Mouse (Mus musculus) heart, adult 2 months (tissue): ENCODE data around the gene Maz. TPM values are rescaled to one million over a fixed set of nuclear protein-coding genes. Genes with fewer than 3 reads are reported as not detected.

Experiments used
- DNase-seq, 2 experiments: peaks; one replicate each; pipeline ENCODE4 v3.0.0; 2021
- H3K27ac ChIP-seq: fragments of 200-600 bp; 2 replicates; pipeline ENCODE4 v1.8.1; 2022
- H3K27me3 ChIP-seq: fragments of 200-500 bp; 2 replicates; pipeline ENCODE4 v1.6.1; 2012; ENCODE audit warnings: mild to moderate bottlenecking, low read length, inconsistent platforms, mixed read lengths; ENCODE audit not compliant: control insufficient read depth, insufficient read depth
- H3K36me3 ChIP-seq: fragments of 200-500 bp; 2 replicates; pipeline ENCODE4 v1.6.1; 2012; ENCODE audit warnings: low read length, inconsistent platforms; ENCODE audit not compliant: control insufficient read depth, insufficient read depth
- H3K4me1 ChIP-seq: fragments of 200-500 bp; 2 replicates; pipeline ENCODE4 v1.6.1; 2011; ENCODE audit warnings: low read length; ENCODE audit not compliant: control insufficient read depth, insufficient read depth
- H3K4me3 ChIP-seq: fragments of 200-600 bp; 2 replicates; pipeline ENCODE4 v1.8.1; 2022
- H3K79me2 ChIP-seq: fragments of 200-500 bp; replicated peaks from 2 replicates; pipeline ENCODE4 v1.6.1; 2012; ENCODE audit warnings: mild to moderate bottlenecking, inconsistent platforms, low read length, moderate library complexity, mixed read lengths; ENCODE audit not compliant: control insufficient read depth, insufficient read depth
- H3K9ac ChIP-seq: fragments of 200-500 bp; 2 replicates; pipeline ENCODE4 v1.6.1; 2012; ENCODE audit warnings: low read depth, mild to moderate bottlenecking, control low read depth, inconsistent platforms, low read length, mixed read lengths
- CTCF ChIP-seq: fragments of 200-600 bp; IDR thresholded peaks from 2 replicates; pipeline ENCODE4 v1.8.1; 2022; ENCODE audit warnings: antibody characterized with exemption, mild to moderate bottlenecking, moderate library complexity
- EP300 ChIP-seq: fragments of 200-500 bp; IDR thresholded peaks from 2 replicates; pipeline ENCODE4 v1.6.1; 2011; ENCODE audit warnings: low read depth, low read length, control low read depth; ENCODE audit not compliant: insufficient read depth
- POLR2A ChIP-seq: fragments of 200-500 bp; IDR thresholded peaks from 2 replicates; pipeline ENCODE4 v1.6.1; 2011; ENCODE audit warnings: mild to moderate bottlenecking, low read depth, low read length, control low read depth; ENCODE audit not compliant: insufficient read depth
- WGBS: fragments of 180-500 bp; shearing (Covaris S2); methylation state at CpG from one replicate; pipeline ENCODE4 v1.1.7; 2018; 5-methylcytosine and 5-hydroxymethylcytosine counted together
- intact Hi-C: fragments of 180-260 bp; cut with DNase I; formaldehyde crosslinking; loops from one replicate; pipeline ENCODE4 v1.15.1; 2025
- polyA plus RNA-seq: library from polyadenylated mRNA; depleted of rRNA; stranded (reverse); fragments of >200 nt; gene quantifications from 2 replicates; pipeline ENCODE4 v1.2.3, GENCODE M21; 2012
- total RNA-seq, 2 experiments: library from RNA; stranded (reverse); gene quantifications; 2 replicates each; pipeline ENCODE4 v1.2.3; 2021

Gene Maz
- total and polyA plus RNA-seq, 3 experiments = 56.5 to 59.8 (median 57.1) TPM

- H3K4me1 ChIP-seq = no peaks in the 10 kb centered on the region
- intact Hi-C loops = loop anchor here (5.0 kb wide), 1 partner anchor 47 kb away; no protein-coding TSS in a partner anchor
- H3K79me2 ChIP-seq = no peaks in the 10 kb centered on the region
- H3K27me3 ChIP-seq = no peaks in the 10 kb centered on the region
- WGBS = 57% methylated on average over 5 of the region's 5 CpGs
- no peak for DNase-seq
- H3K27ac ChIP-seq = no peak overlapping the region
- TF ChIP-seq POLR2A (no peak), CTCF (no peak), EP300 (no peak)
- no peak overlapping the region for H3K9ac ChIP-seq
- H3K36me3 ChIP-seq = no peaks in the 10 kb centered on the region
- no peak overlapping the region for H3K4me3 ChIP-seq
These were observed 28.3 kb upstream of the Maz start for GRCm38 (mm10) chr7:127055026-127055585.

- Histone ChIP-seq H3K27ac (peak within 1 kb of the TSS; percentile 88), H3K79me2 (no peaks in the 10 kb centered on the region), H3K4me1 (peaks cover 2% of the 10 kb centered on the region; the same call in 1 of the 2 replicates), H3K36me3 (no peaks in the 10 kb centered on the region), H3K9ac (peak within 1 kb of the TSS; percentile 80), H3K4me3 (peak within 1 kb of the TSS; percentile 78), H3K27me3 (no peaks in the 10 kb centered on the region)
- under 1% methylated on average over 53 of the region's 53 CpGs for WGBS
- intact Hi-C loops = no loop called here
- peak; percentile 90 to 94 for DNase-seq
- TF ChIP-seq POLR2A (peak; percentile 63; the same call in 1 of the 2 replicates), EP300 (no peak)
These were observed 15.2 kb upstream of the Maz start, which contains the start of gene Kif22 for GRCm38 (mm10) chr7:127041851-127042672. TSS of gene Kif22 (minus strand) at chr7:127042471.

GRCm38 (mm10) chr7:127031244-127031643 is 4.4 kb upstream of the Maz start:
- Histone ChIP-seq H3K4me1 (peaks cover 8% of the 10 kb centered on the region), H3K79me2 (no peaks in the 10 kb centered on the region), H3K27me3 (no peaks in the 10 kb centered on the region), H3K4me3 (no peak overlapping the region), H3K27ac (no peak overlapping the region), H3K9ac (no peak overlapping the region), H3K36me3 (no peaks in the 10 kb centered on the region)
- intact Hi-C loops = no loop called here
- 67% methylated on average over 1 of the region's 1 CpGs for WGBS
- no peak for DNase-seq
- TF ChIP-seq CTCF = no peak
- no peak for TF ChIP-seq EP300
- no peak for TF ChIP-seq POLR2A

- DNase-seq = no peak
- Histone ChIP-seq H3K27ac (no peak overlapping the region), H3K79me2 (no peaks in the 10 kb centered on the region), H3K9ac (no peak overlapping the region), H3K4me3 (no peak overlapping the region), H3K36me3 (no peaks in the 10 kb centered on the region), H3K27me3 (no peaks in the 10 kb centered on the region), H3K4me1 (peaks cover 8% of the 10 kb centered on the region)
- WGBS = 97% methylated on average over 1 of the region's 1 CpGs
- TF ChIP-seq CTCF (no peak), EP300 (no peak), POLR2A (no peak)
- intact Hi-C loops = no loop called here
These were observed 3.3 kb upstream of the Maz start for GRCm38 (mm10) chr7:127030172-127030571.

- DNase-seq = no peak
- H3K9ac ChIP-seq = peak overlapping the region; percentile 76
- peak overlapping the region; percentile 87 for H3K27ac ChIP-seq
- TF ChIP-seq CTCF = no peak
- no peak for TF ChIP-seq EP300
- TF ChIP-seq POLR2A = no peak
- H3K36me3 ChIP-seq = peaks cover 3% of the 10 kb centered on the region; the same call in 1 of the 2 replicates
- peak overlapping the region; percentile 83 for H3K4me3 ChIP-seq
- H3K27me3 ChIP-seq = no peaks in the 10 kb centered on the region
- H3K4me1 ChIP-seq = peaks cover 9% of the 10 kb centered on the region
- whole genome bisulfite sequencing = 56% methylated on average over 8 of the region's 8 CpGs
- no peaks in the 10 kb centered on the region for H3K79me2 ChIP-seq
- intact Hi-C loops = loop anchor here (1.0 to 5.0 kb wide), 3 partner anchors 131 to 269 kb away; partner anchors contain the start of genes Mapk3 and Taok2
These were observed 1.0 kb upstream of the Maz start for GRCm38 (mm10) chr7:127027885-127028284.

GRCm38 (mm10) chr7:127026616-127026983 is 237 bp downstream of the Maz start:
- TF ChIP-seq POLR2A = no peak
- no peak for TF ChIP-seq CTCF
- no peak for TF ChIP-seq EP300
- DNase-seq = peak in 1 of 2 experiments; percentile 86
- H3K27me3 ChIP-seq = no peaks in the 10 kb centered on the region
- intact Hi-C loops = loop anchor here (5.0 kb wide), 2 partner anchors 129 to 144 kb away; partner anchors contain the start of gene Taok2
- no peaks in the 10 kb centered on the region for H3K79me2 ChIP-seq
- 1% methylated on average over 16 of the region's 48 CpGs for WGBS
- H3K4me3 ChIP-seq = no peak overlapping the region; the same call in 1 of the 2 replicates
- peak overlapping the region; percentile 87 for H3K27ac ChIP-seq
- H3K36me3 ChIP-seq = peaks cover 3% of the 10 kb centered on the region; the same call in 1 of the 2 replicates
- H3K4me1 ChIP-seq = peaks cover 9% of the 10 kb centered on the region
- peak overlapping the region; percentile 98 for H3K9ac ChIP-seq
